Mouse (Mus musculus) testis, adult 2 months (tissue): Measurements from ENCODE around the gene Ascl3.

Experiments used
- CTCF ChIP-seq: fragments of 200-500 bp; IDR thresholded peaks from 2 replicates; pipeline ENCODE4 v1.5.1; 2012; ENCODE audit warnings: low read depth, mild to moderate bottlenecking, inconsistent platforms, low read length, moderate library complexity; ENCODE audit not compliant: control insufficient read depth, insufficient read depth, insufficient replicate concordance
- POLR2A ChIP-seq: fragments of 200-500 bp; IDR thresholded peaks from 2 replicates; pipeline ENCODE4 v1.6.1; 2012; ENCODE audit warnings: low read depth, mild to moderate bottlenecking, inconsistent platforms, low read length, moderate library complexity; ENCODE audit not compliant: control insufficient read depth

DNA sequence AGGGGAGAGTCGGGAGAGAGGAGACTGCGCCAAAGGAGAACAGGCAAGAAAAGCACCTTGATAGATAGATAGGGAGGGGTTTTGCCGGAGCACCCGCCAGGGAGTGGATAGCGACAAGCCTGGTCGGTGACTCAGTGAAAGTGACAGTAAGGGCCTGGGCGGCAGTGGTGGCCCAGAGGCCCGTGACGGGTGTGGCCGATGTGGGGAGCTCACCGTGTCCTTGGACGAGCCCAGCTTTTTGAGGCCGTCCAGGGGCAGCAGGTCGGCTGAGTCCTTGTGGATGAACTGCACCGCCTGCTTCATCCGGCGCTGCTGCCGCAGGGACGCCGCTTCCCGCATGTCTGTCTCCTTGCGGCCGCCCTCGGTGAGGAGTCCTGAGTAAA is 49.6 kb upstream of the Ascl3 start:
- TF ChIP-seq POLR2A (no peak), CTCF (no peak)
